Mouse (Mus musculus) forebrain, embryonic 10.5 days (tissue): ENCODE data around the gene Chrna7. TPM values are rescaled to one million over a fixed set of nuclear protein-coding genes. Genes with fewer than 3 reads are reported as not detected.

ENCODE experiments used
- DNase-seq: peaks from one replicate; pipeline ENCODE4 v3.0.0-alpha.2; 2017; ENCODE audit warnings: low spot score; ENCODE audit errors: extremely low spot score
- H3K27ac ChIP-seq: fragments of 300-500 bp; sonication (generic); 2 replicates; pipeline ENCODE4 v1.5.1; 2016; ENCODE audit warnings: mild to moderate bottlenecking
- H3K27me3 ChIP-seq: fragments of 300-500 bp; sonication (generic); 2 replicates; pipeline ENCODE4 v1.6.1; 2016; ENCODE audit warnings: mild to moderate bottlenecking; ENCODE audit not compliant: poor library complexity, severe bottlenecking
- H3K36me3 ChIP-seq: fragments of 300-500 bp; sonication (generic); replicated peaks from 2 replicates; pipeline ENCODE4 v1.6.1; 2016; ENCODE audit warnings: mild to moderate bottlenecking, moderate library complexity
- H3K4me1 ChIP-seq: fragments of 300-500 bp; sonication (generic); 2 replicates; pipeline ENCODE4 v1.6.1; 2016
- H3K4me3 ChIP-seq: fragments of 300-500 bp; sonication (generic); 2 replicates; pipeline ENCODE4 v1.5.1; 2016; ENCODE audit warnings: mild to moderate bottlenecking, moderate library complexity
- H3K9me3 ChIP-seq: fragments of 300-500 bp; sonication (generic); 2 replicates; pipeline ENCODE4 v1.6.1; 2016; ENCODE audit warnings: mild to moderate bottlenecking, moderate library complexity
- WGBS: fragments of 180-500 bp; shearing (Covaris S2); methylation state at CpG from one replicate; pipeline ENCODE4 v1.1.7; 2016; 5-methylcytosine and 5-hydroxymethylcytosine counted together
- polyA plus RNA-seq: library from polyadenylated mRNA; unstranded; fragments of >200 nt; fragmentation: Nextera tagmentation; extraction: Ambion mirVana; gene quantifications from 2 replicates; pipeline ENCODE4 v1.2.1, GENCODE M21; 2016

The Chrna7 gene
- polyA plus RNA-seq, 1 experiment from 2014 or later = 4.0 TPM

DNA sequence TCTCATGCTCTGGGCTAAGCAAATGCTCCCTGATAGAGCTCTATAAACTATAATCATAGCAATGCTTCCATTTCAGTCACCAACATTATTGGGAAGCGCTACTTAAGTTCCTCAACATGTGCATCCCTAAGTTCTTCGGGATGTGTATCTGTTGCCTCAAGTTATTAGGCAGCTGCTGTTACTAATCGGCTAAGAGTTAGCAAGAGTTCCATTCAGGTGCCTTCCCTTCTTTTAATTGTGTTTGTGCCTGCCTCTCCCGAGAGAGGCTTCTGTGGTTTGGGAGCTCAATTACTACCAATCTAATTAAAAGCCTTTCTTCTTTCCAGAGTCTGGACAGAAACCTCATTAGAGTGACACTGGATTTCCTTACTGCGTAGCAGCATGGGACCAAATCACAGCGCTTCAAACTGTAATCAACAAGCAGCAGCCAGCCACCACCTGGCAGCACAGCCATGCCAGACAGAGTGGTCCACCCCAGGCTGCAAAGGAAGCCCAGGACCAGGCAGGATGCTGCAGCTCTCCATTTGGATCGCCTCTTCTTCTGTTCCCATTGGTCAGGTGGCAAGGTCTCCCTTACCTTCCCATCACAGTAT, 50.0 kb downstream of the Chrna7 start:
- WGBS = 32% methylated on average over 7 of the region's 7 CpGs
- no peak for DNase-seq
- H3K36me3 ChIP-seq = no peaks in the 10 kb centered on the region
- H3K27me3 ChIP-seq = no peaks in the 10 kb centered on the region
- no peak overlapping the region for H3K27ac ChIP-seq
- H3K9me3 ChIP-seq = no peaks in the 10 kb centered on the region
- H3K4me3 ChIP-seq = no peak overlapping the region
- H3K4me1 ChIP-seq = peaks cover 11% of the 10 kb centered on the region

DNA sequence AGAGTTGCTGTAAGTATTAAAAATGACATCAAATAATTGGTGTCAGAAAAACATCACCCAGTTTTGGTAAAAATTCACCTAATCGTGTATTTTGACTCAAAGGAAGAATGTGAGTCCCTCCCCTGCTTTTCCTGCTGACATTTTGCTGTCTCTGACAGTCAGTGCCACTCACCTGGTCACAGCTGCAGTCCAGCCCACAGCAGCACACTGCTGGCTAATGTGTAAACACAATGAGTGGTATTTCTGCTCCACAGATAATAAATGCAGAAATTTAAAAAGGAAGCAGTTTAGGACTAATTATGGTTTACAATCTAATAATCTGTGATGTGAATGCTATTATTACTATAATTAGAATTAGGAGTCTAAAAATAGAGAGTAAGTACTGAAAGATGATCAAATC, 59.1 kb downstream of the Chrna7 start:
- Histone ChIP-seq H3K9me3 (no peaks in the 10 kb centered on the region), H3K27ac (no peak overlapping the region), H3K27me3 (no peaks in the 10 kb centered on the region), H3K36me3 (no peaks in the 10 kb centered on the region), H3K4me1 (peaks cover 4% of the 10 kb centered on the region; the same call in 1 of the 2 replicates), H3K4me3 (no peak overlapping the region)
- no peak for DNase-seq
- WGBS = 72% methylated on average over 1 of the region's 1 CpGs

DNA sequence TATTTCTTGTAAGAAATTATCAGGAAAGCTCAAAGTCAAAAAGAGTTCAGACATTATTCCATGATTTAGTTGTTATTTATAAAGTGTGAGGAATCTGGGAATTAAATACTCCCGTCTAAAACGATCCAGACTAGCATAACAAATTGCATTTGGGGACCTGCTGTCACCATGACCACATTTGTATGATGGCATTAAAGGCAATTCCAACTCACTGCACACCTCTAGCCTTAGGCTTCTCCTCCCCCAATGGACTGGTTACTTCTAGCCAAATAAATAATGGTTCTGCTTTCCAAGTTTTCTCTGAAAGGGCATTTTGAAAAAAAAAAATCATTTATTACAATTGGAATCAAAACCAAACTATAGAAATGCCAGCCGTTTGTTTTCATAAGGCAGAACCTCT, 63.6 kb downstream of the Chrna7 start:
- Histone ChIP-seq H3K9me3 (no peaks in the 10 kb centered on the region), H3K4me3 (no peak overlapping the region)
- WGBS = 88% methylated on average over 3 of the region's 3 CpGs

DNA sequence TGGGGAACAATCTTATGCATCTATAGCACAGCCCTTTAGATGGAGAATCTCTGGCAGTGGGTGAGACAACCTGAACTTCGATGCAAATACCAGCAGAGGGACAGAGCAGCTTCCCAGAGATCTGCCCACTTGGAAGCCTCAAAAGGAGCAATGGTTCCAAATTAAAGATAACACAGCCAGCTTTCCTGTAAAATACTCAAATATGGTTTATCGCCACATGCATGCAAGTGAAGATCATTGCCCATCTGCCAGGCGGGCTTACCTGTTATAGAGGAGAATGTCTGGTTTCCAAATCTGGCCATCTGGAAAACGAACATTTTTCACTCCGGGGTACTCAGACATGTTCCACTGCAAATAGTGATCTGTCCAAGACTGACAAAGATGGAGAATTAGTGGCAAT, 64.0 kb downstream of the Chrna7 start:
- H3K27me3 ChIP-seq = no peaks in the 10 kb centered on the region
- no peak overlapping the region for H3K4me3 ChIP-seq
- H3K36me3 ChIP-seq = no peaks in the 10 kb centered on the region
- no peak overlapping the region for H3K27ac ChIP-seq
- no peak for DNase-seq
- H3K4me1 ChIP-seq = no peaks in the 10 kb centered on the region
- 92% methylated on average over 5 of the region's 5 CpGs for WGBS
- no peaks in the 10 kb centered on the region for H3K9me3 ChIP-seq

More for the DNA sequence above, 63.6 kb downstream of the Chrna7 start:
- Histone ChIP-seq H3K27me3 (no peaks in the 10 kb centered on the region), H3K4me1 (no peaks in the 10 kb centered on the region), H3K27ac (no peak overlapping the region), H3K36me3 (no peaks in the 10 kb centered on the region)
- DNase-seq = no peak

DNA sequence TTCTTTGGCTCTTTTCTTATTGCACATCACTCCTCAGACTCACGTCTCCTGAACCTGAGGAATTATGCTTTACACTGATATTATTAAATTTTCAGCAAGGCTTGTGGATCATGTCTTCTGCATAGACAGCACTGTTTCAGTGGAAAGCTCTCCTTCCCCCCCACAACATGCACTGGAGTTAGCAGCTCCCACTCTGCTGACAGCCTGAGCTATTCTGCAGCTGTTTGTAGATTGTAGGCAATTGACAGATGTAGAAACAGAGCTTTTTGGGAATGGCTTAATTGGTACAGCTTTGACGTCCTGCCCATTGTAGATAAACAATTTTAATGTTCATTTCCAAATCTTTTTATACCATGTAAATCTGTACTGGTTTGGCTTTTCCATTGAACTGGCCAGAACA, 89.8 kb downstream of the Chrna7 start:
- DNase-seq = no peak
- Histone ChIP-seq H3K9me3 (no peaks in the 10 kb centered on the region), H3K27ac (no peak overlapping the region), H3K4me1 (no peaks in the 10 kb centered on the region), H3K36me3 (no peaks in the 10 kb centered on the region), H3K4me3 (no peak overlapping the region), H3K27me3 (no peaks in the 10 kb centered on the region)
- 85% methylated on average over 2 of the region's 2 CpGs for WGBS

DNA sequence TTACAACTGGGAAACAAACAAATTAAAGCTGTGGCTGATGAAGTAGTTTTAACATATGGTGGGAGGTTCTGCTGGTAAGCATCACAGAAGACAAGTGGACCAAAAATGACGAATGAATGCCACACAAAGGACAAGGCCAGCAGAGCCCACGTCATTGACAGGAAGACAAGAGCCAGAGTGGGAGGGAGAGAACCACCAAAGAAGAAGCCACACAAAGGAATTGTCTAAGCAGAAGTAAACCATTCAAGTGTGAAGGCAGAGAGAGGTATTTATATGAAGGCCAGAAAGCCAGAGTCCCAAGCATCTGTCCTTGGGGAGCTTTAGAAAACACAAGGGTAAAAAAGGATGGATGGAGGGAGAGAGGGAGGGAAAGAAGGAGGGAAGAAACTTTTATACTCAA, 98.7 kb downstream of the Chrna7 start:
- no peaks in the 10 kb centered on the region for H3K9me3 ChIP-seq
- DNase-seq = no peak
- H3K27ac ChIP-seq = no peak overlapping the region
- H3K4me1 ChIP-seq = peaks cover 23% of the 10 kb centered on the region
- no peaks in the 10 kb centered on the region for H3K27me3 ChIP-seq
- no peaks in the 10 kb centered on the region for H3K36me3 ChIP-seq
- 25% methylated on average over 2 of the region's 2 CpGs for WGBS
- H3K4me3 ChIP-seq = no peak overlapping the region

DNA sequence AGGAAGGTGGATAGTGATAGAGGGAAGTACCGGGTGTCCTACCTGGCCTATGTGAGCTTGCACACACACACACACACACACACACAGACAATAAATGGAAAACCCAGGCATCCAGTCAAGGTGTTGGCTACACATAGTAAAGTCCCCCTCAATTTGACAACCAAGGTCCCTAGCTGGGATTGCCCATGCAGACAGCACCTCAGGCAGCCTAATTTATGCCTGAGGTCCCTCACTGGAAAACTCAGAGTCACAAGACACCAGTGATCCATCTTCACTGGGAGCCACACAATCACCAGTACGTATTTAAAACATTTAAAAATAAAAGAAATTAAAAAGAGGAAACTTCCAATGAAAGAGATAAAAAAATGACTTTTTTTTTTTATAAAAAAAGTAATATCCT, 99.1 kb downstream of the Chrna7 start:
- no peaks in the 10 kb centered on the region for H3K36me3 ChIP-seq
- 80% methylated on average over 2 of the region's 2 CpGs for WGBS
- H3K4me1 ChIP-seq = peaks cover 23% of the 10 kb centered on the region
- no peaks in the 10 kb centered on the region for H3K9me3 ChIP-seq
- no peak overlapping the region for H3K4me3 ChIP-seq
- H3K27me3 ChIP-seq = no peaks in the 10 kb centered on the region
- H3K27ac ChIP-seq = peak overlapping the region; percentile 40; the same call in 1 of the 2 replicates
- DNase-seq = no peak

DNA sequence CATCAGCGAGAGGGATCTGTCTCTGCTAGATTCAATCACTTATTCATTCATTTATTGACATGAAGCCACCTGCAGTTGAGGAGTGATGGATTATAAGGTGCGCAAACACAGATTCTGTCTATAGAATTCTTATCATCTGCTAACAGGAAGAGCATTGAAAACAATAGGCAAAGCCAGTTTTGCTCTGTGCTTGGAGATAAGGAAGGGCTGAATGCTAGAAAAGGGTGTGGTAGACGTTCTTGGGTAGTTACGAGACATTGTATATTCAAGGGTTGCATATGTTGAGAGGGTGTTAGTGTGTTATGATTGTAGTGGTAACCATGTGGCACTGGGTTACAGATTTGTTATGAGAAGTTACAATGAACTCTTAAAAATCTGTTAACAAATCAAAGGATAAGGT, 103.0 kb downstream of the Chrna7 start:
- WGBS = 88% methylated on average over 4 of the region's 4 CpGs

DNA sequence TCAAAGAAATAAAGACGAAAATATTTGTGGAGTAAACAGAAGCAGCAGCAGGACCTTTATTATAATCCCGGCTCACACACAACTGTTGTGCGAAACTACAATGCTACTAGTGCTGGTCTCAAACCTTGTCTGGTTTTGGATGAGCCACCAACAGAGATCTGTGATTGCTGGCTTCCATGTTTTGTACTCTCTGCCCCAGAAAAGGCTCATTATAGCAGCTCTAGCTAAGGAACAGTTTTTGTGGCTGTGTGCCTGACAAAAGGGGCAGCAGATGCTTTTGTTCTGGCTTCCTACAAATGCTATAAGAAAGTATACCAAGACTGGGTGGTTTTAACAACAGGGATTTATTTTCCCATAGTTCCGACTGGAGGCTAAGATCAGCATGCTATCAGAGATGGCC, 126.4 kb downstream of the Chrna7 start:
- Histone ChIP-seq H3K4me3 (no peak overlapping the region), H3K27ac (no peak overlapping the region), H3K36me3 (no peaks in the 10 kb centered on the region), H3K9me3 (no peaks in the 10 kb centered on the region), H3K27me3 (no peaks in the 10 kb centered on the region), H3K4me1 (peaks cover 8% of the 10 kb centered on the region)
- DNase-seq = no peak
- 89% methylated on average over 4 of the region's 4 CpGs for WGBS

More for the DNA sequence above, 103.0 kb downstream of the Chrna7 start:
- H3K9me3 ChIP-seq = no peaks in the 10 kb centered on the region
- peaks cover 13% of the 10 kb centered on the region for H3K4me1 ChIP-seq
- no peak overlapping the region for H3K27ac ChIP-seq
- no peaks in the 10 kb centered on the region for H3K36me3 ChIP-seq
- no peak for DNase-seq
- H3K27me3 ChIP-seq = no peaks in the 10 kb centered on the region
- H3K4me3 ChIP-seq = no peak overlapping the region

DNA sequence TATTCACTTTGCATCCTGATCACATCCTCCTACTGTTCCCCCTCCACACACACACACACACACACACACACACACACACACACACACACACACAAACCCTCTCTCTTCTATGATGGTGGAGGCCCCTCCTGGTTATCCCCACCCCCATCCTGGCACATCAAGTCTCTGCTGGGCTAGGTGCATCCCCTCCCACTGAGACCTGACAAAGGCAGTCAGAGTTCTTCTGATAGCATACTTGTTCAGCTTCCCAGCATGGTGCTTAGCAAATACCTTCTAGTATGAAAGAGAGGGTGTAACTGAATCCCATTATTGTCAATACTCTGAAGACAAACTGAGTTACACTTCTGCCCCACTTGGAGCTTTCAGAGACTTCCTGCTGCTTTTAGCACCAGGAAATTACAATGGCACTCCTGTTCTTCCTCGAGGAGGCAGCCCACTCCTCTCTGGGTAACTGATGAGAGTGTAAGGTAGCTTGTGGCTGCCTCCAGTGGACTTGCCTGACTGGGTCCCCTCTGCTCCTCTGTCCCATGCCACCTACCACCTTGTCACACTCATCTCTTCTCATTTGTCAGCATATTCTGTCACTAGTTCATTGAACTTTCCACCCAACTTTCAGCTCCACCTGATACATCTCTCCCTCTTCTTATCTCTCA, 127.9 kb downstream of the Chrna7 start:
- no peak overlapping the region for H3K27ac ChIP-seq
- H3K9me3 ChIP-seq = no peaks in the 10 kb centered on the region
- 0% methylated on average over 1 of the region's 1 CpGs for WGBS
- no peak overlapping the region for H3K4me3 ChIP-seq
- no peaks in the 10 kb centered on the region for H3K36me3 ChIP-seq
- H3K27me3 ChIP-seq = no peaks in the 10 kb centered on the region
- peaks cover 8% of the 10 kb centered on the region for H3K4me1 ChIP-seq
- no peak for DNase-seq

DNA sequence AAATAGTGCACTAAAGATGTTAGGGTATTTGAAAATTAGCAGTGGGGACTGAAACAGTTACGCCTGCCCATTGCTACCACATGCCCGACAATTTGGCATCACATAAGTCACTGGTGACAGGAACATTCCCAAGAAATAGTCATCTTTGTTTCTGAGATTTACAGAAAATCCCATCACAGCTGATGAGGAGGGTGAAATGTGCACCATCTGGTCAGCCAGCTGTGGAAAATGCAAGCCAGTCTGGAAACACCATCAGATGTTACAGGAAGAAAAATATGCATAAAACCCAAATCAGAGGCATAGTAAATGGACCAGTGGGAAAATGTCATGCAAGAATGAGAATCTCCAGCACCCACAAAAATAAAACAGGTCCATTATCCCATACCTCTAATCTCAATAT, 151.4 kb downstream of the Chrna7 start:
- no peak overlapping the region for H3K27ac ChIP-seq
- no peak overlapping the region for H3K4me3 ChIP-seq
- 86% methylated on average over 2 of the region's 2 CpGs for WGBS
- no peak for DNase-seq
- no peaks in the 10 kb centered on the region for H3K36me3 ChIP-seq
- H3K9me3 ChIP-seq = no peaks in the 10 kb centered on the region
- no peaks in the 10 kb centered on the region for H3K27me3 ChIP-seq
- no peaks in the 10 kb centered on the region for H3K4me1 ChIP-seq
